Mouse (Mus musculus): ENCODE results near the gene Ifitm6.
"Not testable (repeated sequence)": the region's sequence is repeated elsewhere in the genome, so short reads cannot be mapped to it uniquely, and the experiment has no call there.

The Ifitm6 gene

DNA sequence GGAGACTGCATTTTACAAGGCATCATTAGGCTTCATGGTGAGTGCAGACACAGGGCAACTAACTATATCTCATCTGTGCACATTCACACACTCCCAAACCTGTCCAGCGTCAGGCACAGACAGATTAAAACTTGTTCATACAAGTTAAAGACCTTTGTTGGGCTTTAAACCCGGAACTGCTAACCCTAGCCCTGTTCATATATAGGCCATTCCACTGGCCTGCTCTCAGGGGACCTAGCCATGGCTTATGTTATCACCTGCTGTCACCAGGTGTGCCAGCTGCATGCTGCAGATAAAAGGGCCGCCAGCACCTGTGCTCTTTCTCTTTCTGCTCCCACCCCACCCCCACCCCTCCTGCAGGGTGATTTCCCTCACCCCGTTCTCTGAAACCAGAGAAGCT lies 24.8 kb upstream of the Ifitm6 start:
- intact Hi-C loops (cut with DNase I), result no loop called here

DNA sequence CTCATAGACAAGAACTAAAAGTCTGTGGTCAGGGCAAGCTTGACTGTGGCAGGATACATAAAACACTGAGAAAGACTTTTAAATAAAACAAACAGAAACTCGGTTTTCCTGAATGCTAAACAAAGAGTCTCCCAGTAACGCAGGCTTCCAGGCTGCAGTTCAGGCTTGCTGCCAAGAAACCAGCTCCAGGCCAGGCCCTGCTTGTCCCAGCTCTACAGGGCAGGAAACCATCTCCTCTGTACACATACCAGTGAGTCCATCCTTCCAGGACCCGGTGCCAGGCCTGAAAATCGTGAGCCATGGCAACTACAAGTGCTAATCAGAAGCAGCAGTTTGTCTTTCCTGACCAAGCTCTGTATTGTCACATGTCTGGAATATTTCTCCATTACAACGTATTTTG lies 23.9 kb upstream of the Ifitm6 start:
- intact Hi-C loops (cut with DNase I), result no loop called here

DNA sequence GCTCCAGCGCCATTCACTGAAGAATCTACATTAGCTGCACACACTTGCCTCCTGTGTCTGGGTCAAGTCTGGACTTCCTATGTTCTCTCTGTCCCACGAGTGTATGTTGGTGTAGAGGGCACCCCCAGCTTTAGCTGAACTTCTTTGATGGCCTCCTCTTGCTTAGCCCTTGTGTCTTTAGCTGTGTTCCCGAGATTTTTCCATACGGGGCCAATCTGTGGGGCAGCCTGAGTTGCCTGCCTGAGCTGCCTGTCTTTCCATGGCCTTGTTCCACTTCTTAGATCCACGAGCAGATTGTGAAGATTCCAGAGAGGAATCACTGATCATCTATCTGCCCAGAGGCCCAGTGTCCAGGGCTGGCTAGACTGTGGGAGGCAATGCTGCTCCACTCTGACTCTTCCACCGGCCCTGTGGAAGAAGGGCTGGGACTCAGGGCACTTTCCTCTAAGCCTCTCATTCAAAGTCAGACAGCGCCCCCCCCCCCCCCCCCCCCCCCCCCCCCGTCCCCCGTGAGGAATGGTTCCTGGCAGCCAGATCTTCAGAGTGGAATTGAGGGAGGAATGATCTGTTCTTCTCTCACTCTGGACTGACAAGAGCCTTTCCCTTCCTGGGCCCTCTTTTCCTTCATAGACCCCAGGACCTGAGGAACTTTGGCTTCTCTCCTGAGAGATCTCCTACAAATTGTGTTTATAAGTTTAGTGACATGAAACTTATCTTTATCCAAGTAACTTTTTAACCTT lies 23.3 kb upstream of the Ifitm6 start:
- intact Hi-C loops (cut with DNase I), result no loop called here

DNA sequence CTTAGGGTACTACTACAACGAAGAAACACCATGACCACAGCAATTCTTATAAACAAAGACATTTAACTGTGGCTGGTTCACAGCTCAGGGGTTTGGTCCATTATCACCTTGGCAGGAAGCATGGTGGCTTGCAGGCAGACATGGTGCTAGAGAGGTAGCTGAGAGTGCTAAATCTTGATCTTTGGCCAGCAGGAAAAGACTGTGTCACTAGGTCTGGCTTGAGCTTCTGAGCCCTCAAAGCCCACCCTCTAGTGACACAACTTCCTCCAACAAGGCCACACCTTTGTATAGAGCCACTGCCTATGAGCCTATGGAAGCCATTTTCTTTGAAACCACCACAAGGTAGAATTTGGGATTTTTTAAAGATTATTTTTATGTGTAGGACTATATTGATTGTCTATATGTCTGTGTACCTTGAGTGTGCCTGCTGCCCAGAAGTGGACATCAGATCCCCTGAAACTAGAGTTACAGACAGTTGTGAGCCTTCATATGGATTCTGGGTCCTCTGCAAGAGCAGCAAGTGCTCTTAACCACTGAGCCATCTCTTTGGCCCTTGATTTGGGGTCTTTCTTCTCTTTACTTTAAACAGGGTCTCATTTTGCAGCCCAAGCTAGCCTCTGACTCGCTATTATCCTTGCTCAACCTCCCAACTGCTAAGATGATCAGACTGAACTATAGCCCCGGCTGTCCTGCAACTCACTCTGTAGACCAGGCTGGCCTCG lies 21.8 kb upstream of the Ifitm6 start:
- intact Hi-C loops (cut with DNase I), result no loop called here

DNA sequence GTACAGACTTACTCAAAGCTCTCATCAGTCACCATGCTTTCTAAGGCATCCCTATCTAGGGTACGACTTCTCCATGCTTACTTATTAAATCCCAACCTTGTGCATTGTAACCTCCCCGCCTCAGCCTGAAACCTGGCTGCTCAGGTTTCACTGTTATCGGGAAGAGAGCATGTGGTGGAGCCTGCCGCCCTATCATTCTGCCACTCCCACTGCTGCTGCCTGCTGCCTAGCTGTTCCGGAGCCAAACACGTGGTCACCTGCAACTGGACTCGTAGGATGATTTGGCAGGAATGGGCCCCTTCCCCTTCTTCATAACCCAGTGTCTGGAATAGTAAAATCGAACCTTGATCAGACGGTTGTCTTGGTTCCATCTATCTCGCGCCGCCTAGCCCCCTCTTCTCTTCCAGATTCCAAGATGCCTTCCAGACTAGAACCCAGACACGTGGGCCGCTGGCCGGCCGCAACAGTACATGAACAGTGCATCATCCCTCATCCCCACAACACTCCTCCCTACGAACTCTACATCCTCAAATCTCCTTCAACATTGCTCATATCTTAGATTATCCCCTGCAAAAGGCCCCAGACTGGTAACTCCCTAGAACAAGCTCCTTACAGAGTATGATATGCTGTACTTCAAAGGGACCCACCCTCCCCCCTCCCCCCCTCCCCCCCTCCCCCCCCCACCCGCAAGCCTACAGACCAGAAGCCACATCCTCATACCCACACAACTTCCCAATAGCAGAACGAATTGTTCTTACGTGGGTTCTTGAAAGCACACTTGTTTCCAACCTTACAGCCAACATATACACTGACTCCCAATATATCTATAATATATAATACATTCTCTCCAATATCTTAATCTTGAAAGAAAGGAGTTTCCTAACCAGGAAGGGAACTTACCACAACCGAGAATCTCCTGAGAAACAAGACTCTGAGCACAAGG lies 20.6 kb upstream of the Ifitm6 start:
- intact Hi-C loops (cut with DNase I), result no loop called here

DNA sequence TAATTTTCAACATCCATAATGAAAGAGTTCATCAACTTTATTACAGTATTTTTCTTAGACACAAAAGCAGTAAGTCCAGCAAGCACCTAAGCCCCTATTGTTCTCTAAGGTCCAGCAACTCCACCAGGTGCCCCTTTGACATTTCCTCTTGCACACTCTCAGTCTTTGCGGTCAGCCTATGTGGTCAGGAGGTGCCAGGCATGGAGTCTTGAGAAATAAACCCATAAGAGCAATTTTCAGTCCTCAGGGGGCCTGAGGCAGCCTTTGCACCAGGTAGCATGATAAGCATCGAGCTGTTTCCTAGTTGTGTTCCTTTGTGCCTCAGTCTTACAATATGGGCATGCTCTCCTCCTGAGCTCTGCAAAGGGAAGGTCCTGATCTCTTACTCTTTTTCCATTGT lies 18.9 kb upstream of the Ifitm6 start:
- intact Hi-C loops (cut with DNase I), result not testable (repeated sequence)

DNA sequence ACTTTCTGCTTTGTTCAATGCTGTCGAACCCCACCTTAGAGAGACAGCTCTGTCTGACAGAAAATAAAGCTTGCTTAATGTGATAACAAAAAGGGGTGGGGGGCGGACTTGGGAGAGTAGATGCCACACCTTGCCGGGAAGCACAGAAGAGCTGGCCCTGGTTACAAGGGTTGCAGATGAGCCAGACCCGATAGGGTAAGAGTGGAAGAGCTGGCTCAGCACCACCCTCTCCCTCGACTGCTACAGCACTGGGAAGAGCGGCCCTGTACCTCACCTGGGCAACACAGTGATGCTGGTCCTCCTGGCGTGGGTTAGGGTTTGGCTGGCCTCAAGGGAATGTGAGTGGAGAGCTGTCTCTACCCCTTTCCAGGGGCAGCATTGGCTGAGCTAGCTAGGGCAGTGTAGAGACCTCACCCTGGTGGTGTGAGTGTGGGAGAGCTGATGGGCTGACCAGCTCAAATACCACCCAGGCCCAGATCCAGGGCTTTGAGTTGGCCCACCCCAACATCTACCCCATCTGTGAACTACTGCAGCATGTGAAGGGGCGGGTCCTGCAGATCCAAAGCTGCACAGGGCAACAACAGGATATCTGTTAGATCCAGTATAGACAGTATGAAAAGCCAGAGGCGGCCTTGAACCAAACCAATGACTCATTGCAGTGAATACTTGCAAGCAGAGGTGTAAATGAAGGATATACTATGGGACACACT lies 14.9 kb upstream of the Ifitm6 start:
- intact Hi-C loops (cut with DNase I), result no loop called here

DNA sequence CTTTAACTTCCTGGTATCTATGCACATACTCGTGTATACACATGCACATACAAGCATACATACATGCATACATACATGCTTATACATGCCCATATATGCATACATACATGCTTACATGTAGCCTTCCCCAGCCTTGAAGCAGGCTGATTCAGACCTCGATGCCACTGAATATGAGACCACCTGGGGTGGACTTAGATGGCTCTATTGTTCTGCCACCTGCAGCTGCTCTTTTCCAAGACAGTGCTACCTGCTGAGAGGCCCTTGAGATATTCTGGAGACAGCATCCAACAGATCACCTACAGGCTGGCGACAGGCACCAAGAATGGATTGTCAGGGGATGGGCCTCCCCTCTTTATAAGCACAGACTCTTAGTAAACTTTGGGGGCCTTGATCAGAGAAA lies 12.7 kb upstream of the Ifitm6 start:
- intact Hi-C loops (cut with DNase I), result no loop called here

DNA sequence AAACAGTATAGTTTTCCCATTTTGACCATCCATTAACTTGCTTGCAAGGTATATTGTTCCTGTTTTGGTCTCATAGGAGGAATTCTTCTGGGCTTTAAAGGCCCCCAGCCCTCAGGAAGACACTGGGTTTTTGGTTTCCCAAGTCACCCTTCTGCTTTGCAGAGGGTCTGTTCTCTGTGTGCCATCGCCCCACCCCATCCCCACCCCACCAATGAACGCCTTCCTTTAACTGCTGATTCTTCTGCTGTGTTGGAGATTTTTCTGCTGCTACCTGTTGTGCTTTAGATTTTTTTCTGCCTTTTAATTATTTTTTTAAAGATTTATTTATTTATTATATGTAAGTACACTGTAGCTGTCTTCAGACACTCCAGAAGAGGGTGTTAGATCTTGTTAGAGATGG lies 11.1 kb upstream of the Ifitm6 start, which contains the start of gene Gm17387:
Gm17387 (plus strand) TSS at position 301 of the 400 bp plus-strand sequence.
- intact Hi-C loops (cut with DNase I), result no loop called here

DNA sequence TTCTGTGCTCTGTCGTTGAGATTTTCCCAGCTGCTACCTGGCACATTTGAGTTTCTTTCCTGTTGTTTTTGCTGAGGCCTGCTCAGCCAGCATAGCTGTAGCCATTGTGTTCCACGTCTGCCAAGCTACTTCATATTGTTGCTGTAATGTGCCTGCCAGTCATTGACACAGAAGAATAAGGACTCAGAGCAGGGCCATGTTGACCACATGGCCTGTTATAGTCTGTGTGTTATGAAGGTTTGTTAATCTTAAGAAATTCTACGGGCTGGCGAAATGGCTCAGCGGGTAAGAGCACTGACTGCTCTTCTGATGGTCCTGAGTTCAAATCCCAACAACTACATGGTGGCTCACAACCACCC lies 9.0 kb upstream of the Ifitm6 start:
- intact Hi-C loops (cut with DNase I), result no loop called here

DNA sequence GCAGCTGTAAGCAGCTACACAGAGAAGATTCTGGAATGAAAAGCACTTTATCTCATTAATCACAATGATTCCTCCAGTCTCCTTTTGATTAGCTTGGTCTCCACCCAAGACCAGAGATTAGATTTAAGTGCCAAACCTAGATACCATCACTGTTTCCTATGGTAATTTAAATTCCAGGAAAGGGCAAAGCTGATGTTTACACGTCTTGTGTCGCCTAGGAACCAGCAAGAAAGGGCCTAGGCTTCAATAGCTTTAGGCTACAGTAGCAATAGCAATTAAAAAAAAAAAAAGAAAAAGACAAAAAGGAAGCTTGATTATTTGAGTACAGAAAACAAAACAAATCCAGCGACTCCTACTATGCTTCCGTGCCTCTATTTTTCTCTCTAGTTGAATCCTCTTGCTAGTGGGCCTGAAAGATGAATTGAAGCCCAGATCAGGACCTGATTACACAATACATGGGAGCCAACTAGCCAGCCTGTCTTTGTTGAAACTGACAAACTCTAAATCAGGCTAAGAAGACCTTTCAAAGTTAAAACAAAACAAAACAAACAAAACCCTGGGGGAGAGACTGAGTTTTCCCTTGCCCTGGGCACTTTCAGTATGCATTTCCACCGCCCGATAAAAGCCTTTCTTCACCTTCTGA lies 8.5 kb upstream of the Ifitm6 start:
- intact Hi-C loops (cut with DNase I), result no loop called here

DNA sequence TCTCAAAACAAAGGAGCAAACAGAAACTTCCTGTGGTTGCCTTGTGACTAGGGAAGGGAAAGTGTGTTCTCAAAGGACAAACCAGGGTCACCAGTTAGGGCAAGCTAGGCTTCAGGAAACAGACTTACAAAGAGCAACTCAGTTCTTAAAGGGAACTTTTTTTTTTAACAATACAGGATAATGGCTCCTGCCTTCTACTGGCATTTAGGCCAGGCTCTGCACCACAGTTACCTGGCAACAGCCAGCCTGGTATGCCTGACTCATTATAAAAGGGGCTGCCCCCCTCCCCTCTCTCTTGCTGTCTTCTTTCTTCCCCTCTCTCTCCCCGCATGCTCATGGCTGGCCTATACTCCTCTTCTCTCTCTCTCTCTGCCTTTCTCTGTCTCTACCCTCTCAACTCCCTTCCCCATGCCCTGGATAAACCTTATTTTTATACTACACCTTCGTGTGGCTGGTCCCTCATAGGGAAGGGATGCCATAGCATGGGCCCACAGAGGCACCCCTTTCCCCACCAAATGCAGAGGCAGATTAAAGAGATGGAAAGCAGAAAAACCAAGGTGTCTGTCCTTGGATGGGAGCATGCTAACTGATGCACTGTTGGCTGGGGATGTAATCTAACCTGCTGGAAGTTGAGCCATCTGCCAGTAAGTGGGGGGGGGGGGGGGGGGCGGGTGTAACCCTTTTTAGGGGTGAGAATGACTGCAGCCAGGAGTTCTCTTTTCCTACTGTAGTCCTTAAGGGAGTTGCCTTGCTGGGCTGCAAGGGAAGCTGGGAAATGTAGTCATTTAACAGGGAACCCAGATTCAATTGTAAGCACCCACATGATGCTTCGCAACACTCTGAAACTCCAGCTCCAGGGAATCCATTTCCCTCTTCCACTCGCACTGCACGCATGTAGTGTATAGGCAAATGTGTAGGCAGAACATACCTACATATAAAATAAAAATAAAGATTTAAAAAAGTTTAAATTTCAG lies 7.4 kb upstream of the Ifitm6 start:
- intact Hi-C loops (cut with DNase I), result no loop called here

DNA sequence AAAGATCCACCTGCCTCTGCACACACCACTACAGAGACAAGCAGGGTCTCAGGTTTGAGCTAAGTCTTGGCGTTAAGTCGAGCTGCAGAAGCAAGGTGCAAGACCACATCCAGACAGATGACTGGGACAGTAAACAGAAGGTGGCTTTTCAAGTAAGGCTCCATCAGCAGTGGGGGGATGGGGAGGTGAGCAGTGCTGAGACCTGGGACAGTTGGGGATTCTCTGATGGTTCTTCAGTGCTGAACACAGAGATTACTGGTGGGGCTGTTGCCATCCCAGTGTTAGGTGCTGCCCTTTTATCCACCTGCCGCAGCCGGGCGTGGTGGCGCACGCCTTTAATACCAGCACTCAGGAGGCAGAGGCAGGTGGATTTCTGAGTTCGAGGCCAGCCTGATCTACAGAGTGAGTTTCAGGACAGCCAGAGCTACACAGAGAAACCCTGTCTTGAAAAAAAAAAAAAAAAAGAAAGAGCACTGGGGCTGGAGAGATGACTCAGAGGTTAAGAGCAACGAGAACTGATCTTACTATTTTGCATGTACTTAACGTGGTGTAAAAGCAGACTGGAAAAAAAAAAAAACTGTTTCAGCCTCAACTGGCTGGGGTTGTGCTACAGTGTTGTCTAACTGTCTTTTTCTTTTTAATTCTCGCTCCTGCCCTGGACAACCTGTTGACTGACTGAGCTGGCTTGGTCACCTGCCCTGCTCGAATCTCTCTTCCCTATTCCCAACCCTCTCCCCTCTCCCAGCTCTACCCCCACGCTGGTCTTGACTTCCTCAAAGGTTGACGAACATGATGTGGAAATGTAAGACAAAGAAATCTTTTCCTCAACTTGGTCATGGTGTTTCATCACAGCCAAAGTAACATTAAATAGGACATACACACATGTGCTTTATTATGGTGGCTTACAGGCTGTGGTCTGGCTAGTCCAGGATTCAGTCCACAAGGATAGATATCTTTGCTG lies 4.0 kb upstream of the Ifitm6 start:
- intact Hi-C loops (cut with DNase I), result no loop called here

DNA sequence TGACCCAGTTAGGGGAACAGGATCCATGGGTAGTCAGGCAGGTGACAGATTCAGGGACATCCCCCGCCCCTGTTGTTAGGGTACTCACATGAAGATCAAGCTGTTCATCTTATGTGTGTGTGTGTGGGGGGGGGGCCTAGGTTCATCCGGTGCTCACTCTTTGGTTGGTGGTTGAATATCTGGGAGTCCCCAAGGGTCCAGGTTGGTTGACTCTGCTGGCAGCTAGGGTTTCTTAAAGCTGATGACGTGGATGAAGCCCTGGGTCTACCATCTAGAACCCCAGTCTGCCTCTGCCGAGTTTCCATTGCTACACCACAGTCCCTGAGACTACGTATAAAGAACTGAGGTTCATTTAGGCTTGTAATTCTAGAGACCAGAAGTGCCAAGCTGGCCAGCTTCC lies 1.3 kb upstream of the Ifitm6 start:
- intact Hi-C loops (cut with DNase I), result no loop called here

DNA sequence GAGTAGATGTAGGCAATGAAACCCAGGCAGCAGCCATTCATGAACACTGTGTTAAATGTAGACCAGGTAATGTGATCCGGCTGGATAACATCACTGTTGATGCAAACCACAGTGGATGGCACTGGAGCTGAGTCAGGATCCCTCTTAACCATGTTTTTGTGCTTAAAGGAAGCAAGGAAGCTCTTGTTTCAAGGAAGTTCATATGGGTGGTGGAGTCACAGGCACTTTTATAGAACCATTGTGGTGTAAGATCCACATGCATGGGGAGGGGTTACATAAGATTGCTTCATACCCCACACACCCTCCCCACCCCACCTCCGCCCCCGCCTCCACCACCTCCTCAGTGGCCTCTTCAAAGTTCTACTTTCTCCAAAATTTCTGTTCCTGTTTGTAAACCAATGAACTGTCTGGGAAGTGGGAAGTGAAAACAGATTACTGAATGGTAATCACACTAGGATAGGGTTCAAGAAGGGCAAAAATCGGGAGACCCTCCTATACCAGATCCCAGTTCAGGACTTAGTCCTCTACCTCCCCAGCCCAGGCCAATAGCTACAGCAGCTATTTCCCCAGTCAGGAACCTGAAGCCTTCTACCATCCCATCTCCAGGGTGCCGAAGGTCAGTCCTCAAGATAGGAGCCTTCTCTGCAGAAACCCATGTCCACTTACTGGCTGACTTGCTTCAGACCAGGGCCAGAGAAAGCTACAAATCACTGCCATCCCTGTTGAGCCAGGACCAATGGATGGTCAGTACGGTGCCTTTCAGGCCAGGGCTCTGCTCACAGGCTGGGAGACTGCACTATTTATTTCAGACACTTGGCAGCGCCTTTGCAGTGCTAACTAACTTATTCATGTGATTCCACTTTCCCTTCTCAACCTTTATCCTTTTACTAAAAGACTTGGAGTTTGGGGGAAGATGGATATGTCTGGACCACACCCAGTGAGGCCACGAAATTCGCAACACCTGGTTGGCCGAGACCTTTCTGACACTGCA lies 722 bp downstream of the Ifitm6 start:
- intact Hi-C loops (cut with DNase I), result no loop called here

DNA sequence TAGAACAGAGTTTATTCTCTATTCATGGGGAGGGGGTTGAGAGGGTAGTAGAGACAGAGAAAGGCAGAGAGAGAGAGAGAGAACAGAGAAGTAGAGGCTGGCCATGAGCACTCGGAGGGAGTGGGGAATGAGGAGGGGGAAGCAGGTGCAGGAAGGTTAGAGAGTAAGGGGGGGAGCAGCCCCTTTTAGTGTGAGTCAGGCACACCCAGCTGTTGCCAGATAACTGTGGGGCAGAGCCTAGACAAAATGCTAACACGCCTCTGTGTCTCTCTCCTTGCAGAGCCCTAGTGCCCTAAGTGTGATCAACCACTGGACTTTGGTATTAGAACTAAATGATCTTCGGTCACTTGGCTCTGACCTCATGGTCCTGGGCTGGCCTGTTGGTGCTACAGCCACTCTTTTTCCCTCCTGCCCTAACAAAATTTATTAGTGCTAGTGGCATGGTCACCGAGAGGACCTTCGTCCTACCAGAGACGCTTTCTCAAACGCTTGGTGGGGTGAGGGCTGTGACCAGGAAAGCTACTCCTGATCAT lies 6.4 kb downstream of the Ifitm6 start:
- intact Hi-C loops (cut with DNase I), result no loop called here

DNA sequence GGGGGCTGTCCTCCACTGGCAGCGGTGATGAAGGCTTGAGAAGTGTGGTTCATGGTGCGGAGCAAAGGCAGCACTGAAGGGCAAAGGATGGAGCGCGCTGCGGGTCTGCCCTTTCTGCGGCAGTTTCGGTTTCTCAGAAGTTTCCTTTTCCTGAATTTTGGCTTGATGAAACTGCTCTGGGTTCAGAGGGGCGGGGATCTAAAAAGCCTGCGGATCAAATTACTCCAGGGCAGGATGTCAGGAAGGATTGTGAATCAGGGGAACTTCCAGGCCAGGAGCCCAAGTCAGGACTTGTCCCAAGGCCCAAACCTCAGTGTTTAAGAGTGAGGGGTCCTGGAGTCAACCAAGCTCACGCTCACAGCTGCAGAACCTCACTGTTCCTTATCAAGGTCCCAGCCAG lies 7.1 kb downstream of the Ifitm6 start, which contains the start of gene Ifitm3:
Ifitm3 (minus strand) TSS at position 178 of the 400 bp plus-strand sequence.
- intact Hi-C loops (cut with DNase I), result no loop called here
